Mouse (Mus musculus) 3T3-L1 (cell line): ENCODE measurements around the gene Mob3c.

Experiments
- DNase-seq: peaks from one replicate; pipeline ENCODE4 v3.0.0-alpha.2; 2015; ENCODE audit warnings: low read depth, low spot score

The Mob3c gene

DNA sequence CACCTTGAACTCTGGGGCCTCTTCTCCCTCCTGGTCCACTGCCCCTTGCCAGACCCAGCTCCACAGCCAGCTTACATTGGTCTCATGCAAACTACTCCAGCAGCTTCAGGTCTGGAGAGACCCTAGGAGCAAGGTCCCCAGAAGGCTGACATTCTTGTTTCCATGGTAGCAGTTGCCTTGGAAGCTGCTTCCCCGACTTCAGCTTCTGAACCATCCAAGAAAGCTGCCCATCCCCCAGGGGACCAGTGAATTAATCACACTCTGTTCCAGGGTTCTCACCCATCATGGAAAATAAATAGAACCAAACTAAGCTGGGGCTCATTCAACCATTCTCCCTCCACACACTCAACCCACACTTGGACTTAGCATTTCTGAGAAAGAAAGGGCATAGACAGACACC is 53.3 kb downstream of the Mob3c start:
- no peak for DNase-seq

- DNase-seq: no peak
These were observed 54.3 kb downstream of the Mob3c start for GRCm38 (mm10) chr4:115882195-115882594.

GRCm38 (mm10) chr4:115884022-115884421 is 56.1 kb downstream of the Mob3c start, which contains the start of gene Kncn:
Gene Kncn (plus strand): TSS chr4:115884400.
- DNase-seq: no peak
